Mouse (Mus musculus) liver, adult 2 months (tissue): ENCODE measurements around the gene Thrb.

ENCODE experiments used
- CTCF ChIP-seq: fragments of 200-500 bp; IDR thresholded peaks from 2 replicates; pipeline ENCODE4 v1.5.1; 2011; ENCODE audit warnings: low read depth, low read length, control low read depth
- POLR2A ChIP-seq: fragments of 200-500 bp; IDR thresholded peaks from 2 replicates; pipeline ENCODE4 v1.6.1; 2011; ENCODE audit warnings: low read length, control low read depth; ENCODE audit not compliant: insufficient read depth; ENCODE audit errors: extremely low read depth

DNA sequence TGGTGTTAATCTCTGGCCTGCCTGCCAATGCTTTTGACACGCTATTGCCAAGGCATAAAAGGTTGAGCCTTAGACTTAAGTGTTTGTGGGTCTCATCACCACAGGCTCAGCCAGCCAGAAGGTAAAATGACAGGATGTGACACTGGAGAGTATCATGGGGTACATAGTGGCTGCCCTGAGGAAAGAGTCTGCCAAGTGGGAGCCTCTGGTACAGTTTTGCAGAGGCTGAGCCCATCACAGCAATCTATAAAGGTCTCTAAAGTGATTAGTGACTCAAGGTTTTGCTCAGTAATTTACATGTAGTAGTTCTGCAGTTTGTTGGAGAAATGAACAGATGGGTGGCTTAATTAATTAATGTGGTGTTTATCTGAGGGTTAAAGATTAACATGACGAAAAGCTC lies 330.1 kb downstream of the Thrb start:
- TF ChIP-seq POLR2A: no peak
- TF ChIP-seq CTCF: no peak
